Mouse (Mus musculus) limb, embryonic 15.5 days (tissue): ENCODE results near the gene Eef2k. TPM values are rescaled to one million over a fixed set of nuclear protein-coding genes. Genes with fewer than 3 reads are reported as not detected.
A peak's percentile ranks its signal among the peaks of the same experiment; 100 is the strongest.

Source experiments
- ATAC-seq: fragments of 200-750 bp; cut with Nextera tagmentation; 2 replicates; pipeline ENCODE4 v1.8.0; 2017; ENCODE audit warnings: low read depth, moderate TSS enrichment; ENCODE audit not compliant: insufficient number of reproducible peaks, low FRiP score, low TSS enrichment
- H3K27ac ChIP-seq: fragments of 300-500 bp; sonication (generic); 2 replicates; pipeline ENCODE4 v1.5.1; 2015; ENCODE audit warnings: moderate library complexity, mild to moderate bottlenecking, inconsistent platforms
- H3K27me3 ChIP-seq: fragments of 300-500 bp; sonication (generic); 2 replicates; pipeline ENCODE4 v1.6.1; 2015; ENCODE audit warnings: inconsistent platforms
- H3K36me3 ChIP-seq: fragments of 300-500 bp; sonication (generic); 2 replicates; pipeline ENCODE4 v1.6.1; 2015; ENCODE audit warnings: inconsistent platforms
- H3K4me1 ChIP-seq: fragments of 300-500 bp; sonication (generic); 2 replicates; pipeline ENCODE4 v1.6.1; 2015; ENCODE audit warnings: inconsistent platforms
- H3K4me2 ChIP-seq: fragments of 300-500 bp; sonication (generic); 2 replicates; pipeline ENCODE4 v1.6.1; 2015; ENCODE audit warnings: mild to moderate bottlenecking, inconsistent platforms
- H3K4me3 ChIP-seq: fragments of 300-500 bp; sonication (generic); 2 replicates; pipeline ENCODE4 v1.5.1; 2015; ENCODE audit warnings: mild to moderate bottlenecking, inconsistent platforms
- H3K9ac ChIP-seq: fragments of 300-500 bp; sonication (generic); 2 replicates; pipeline ENCODE4 v1.6.1; 2015; ENCODE audit warnings: inconsistent platforms
- H3K9me3 ChIP-seq: fragments of 300-500 bp; sonication (generic); 2 replicates; pipeline ENCODE4 v1.6.1; 2016; ENCODE audit warnings: inconsistent platforms
- WGBS: fragments of 180-500 bp; shearing (Covaris S2); methylation state at CpG from one replicate; pipeline ENCODE4 v1.1.7; 2015; 5-methylcytosine and 5-hydroxymethylcytosine counted together
- polyA plus RNA-seq: library from polyadenylated mRNA; unstranded; fragments of >200 nt; fragmentation: Nextera tagmentation; extraction: Ambion mirVana; gene quantifications from 2 replicates; pipeline ENCODE4 v1.2.1, GENCODE M21; 2015

Eef2k gene
- polyA plus RNA-seq, 1 experiment from 2014 or later = 83.7 TPM

- H3K9ac ChIP-seq = no peak overlapping the region
- H3K27ac ChIP-seq = no peak overlapping the region
- peaks cover 35% of the 10 kb centered on the region for H3K4me1 ChIP-seq
- no peak overlapping the region for H3K4me3 ChIP-seq
- no peak overlapping the region for H3K4me2 ChIP-seq
- 77% methylated on average over 3 of the region's 3 CpGs for WGBS
- H3K27me3 ChIP-seq = no peaks in the 10 kb centered on the region
- no peak for ATAC-seq
- H3K36me3 ChIP-seq = peaks cover 13% of the 10 kb centered on the region
- no peaks in the 10 kb centered on the region for H3K9me3 ChIP-seq
These were observed 6.3 kb downstream of the Eef2k start for GRCm38 (mm10) chr7:120848831-120849512.

DNA sequence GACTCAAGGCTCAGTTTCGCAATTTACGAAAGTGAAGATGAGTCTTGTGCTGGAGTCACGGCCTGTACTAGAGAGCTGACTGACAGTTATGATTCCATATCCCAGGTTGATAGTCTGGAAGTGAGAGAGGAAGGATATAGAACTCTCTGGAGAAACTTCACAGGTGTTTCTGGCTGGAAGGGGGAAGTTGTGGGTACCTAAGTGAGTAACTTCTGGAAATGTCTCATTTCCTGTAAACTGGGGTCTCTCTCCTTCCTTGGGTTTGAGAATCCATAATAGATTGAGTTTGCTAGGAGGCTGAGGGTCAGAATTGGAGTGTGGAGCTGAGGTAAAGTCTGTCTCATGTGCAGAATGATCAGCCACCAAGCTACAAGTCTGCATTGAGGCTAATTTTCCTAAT, 7.5 kb downstream of the Eef2k start:
- no peak overlapping the region for H3K27ac ChIP-seq
- H3K36me3 ChIP-seq = peaks cover 13% of the 10 kb centered on the region
- H3K9me3 ChIP-seq = no peaks in the 10 kb centered on the region
- H3K4me2 ChIP-seq = no peak overlapping the region
- 83% methylated on average over 3 of the region's 3 CpGs for WGBS
- H3K9ac ChIP-seq = no peak overlapping the region
- H3K27me3 ChIP-seq = no peaks in the 10 kb centered on the region
- no peak for ATAC-seq
- H3K4me3 ChIP-seq = no peak overlapping the region
- H3K4me1 ChIP-seq = peaks cover 23% of the 10 kb centered on the region

DNA sequence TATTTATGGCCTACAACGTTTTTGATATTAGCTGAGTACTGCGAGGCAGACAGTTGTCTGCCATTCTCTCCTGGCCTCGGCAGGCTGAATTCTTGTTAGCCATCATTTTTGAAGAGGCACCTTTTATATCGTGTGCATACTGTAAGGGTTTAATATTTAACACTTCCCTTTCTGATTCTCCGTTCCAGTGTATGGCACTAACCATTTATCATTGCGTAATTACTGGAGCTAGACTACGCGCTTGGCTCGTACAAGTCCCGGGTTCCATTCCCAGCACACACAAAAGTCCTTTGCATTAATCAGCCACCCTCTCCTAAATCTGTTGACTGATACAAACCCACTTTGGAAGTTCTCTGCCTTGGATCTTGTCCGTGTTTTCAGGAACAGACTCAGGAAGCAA, 17.2 kb downstream of the Eef2k start:
- Histone ChIP-seq H3K4me2 (no peak overlapping the region), H3K9me3 (no peaks in the 10 kb centered on the region), H3K27ac (no peak overlapping the region), H3K9ac (no peak overlapping the region), H3K4me3 (no peak overlapping the region), H3K36me3 (peaks cover 17% of the 10 kb centered on the region), H3K4me1 (peaks cover 39% of the 10 kb centered on the region), H3K27me3 (no peaks in the 10 kb centered on the region)
- ATAC-seq = no peak
- WGBS = 81% methylated on average over 11 of the region's 11 CpGs

DNA sequence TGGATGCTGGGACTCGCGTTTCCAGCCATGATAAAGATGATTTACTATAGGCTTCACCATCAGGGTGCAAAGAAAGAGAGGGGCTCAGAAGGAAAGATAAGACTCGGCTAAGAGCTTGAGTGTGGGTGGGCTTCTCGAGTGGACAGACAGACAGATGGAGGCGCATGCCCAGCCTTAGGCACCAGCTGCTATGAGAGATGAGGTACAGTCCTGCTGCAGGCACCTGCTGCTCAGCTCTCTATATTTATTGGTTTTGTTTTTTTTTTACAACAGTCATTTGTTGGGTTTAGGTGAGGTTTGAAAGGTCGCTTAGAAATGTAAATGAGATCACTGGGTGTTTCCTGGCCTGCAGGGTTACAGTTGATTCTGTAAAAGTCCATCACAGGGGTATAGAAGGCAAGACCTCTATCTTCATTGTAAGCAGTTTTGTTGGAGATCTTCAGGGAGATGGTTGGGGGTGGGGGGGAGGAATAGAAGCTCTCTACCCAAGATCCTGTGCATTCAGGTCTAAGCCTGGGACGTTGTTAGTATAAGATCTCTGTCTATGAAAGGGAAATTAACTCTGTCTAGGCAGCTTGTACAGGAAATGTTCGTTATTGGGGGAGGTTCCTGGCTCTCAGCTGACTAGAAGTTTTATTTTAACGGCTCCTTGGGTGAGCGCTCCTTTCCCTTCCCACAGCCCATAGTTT, 18.3 kb downstream of the Eef2k start:
- H3K27ac ChIP-seq = no peak overlapping the region
- peaks cover 50% of the 10 kb centered on the region for H3K4me1 ChIP-seq
- no peak for ATAC-seq
- no peak overlapping the region for H3K9ac ChIP-seq
- H3K27me3 ChIP-seq = no peaks in the 10 kb centered on the region
- H3K9me3 ChIP-seq = no peaks in the 10 kb centered on the region
- peaks cover 17% of the 10 kb centered on the region for H3K36me3 ChIP-seq
- 36% methylated on average over 10 of the region's 10 CpGs for WGBS
- H3K4me3 ChIP-seq = no peak overlapping the region
- no peak overlapping the region for H3K4me2 ChIP-seq

DNA sequence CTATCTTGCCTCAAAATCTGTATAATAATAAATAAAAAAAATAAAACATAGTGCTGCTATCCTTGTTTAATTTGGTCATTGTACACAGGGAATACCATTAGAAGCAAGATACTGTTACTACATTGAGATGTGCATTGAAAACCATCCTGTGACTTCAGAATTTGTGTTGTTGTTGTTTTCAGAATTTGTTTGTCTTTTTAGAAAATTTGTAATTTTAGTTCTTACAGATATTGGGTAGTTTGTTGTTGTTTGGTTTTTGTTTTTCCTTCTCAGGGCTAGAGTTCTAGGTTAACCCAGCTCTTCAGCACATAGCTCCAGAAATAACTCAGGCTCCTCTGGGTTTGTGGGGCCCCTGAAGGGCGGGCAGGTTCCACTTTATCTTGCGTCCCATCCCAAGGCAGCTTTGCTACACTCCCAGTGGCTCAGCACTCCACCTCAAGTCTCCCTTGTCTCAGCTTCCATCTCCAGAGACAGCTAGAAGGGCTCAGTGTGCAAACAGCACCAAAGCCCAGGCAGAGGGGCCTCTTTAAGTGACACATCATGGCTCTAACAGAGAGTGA, 18.9 kb downstream of the Eef2k start:
- no peak for ATAC-seq
- Histone ChIP-seq H3K36me3 (peaks cover 17% of the 10 kb centered on the region), H3K4me3 (no peak overlapping the region), H3K4me2 (no peak overlapping the region), H3K9me3 (no peaks in the 10 kb centered on the region), H3K27me3 (no peaks in the 10 kb centered on the region), H3K4me1 (peaks cover 55% of the 10 kb centered on the region), H3K9ac (no peak overlapping the region), H3K27ac (0 out of 2 replicates have a peak overlapping the region, but pooled peaks have one; percentile 55)
- WGBS = 34% methylated on average over 2 of the region's 2 CpGs

- ATAC-seq = no peak
- Histone ChIP-seq H3K4me2 (no peak overlapping the region), H3K4me1 (peaks cover 61% of the 10 kb centered on the region), H3K4me3 (no peak overlapping the region), H3K27me3 (no peaks in the 10 kb centered on the region), H3K9me3 (no peaks in the 10 kb centered on the region), H3K27ac (peak overlapping the region; percentile 55; the same call in 1 of the 2 replicates), H3K36me3 (peaks cover 17% of the 10 kb centered on the region), H3K9ac (no peak overlapping the region)
- WGBS = 25% methylated on average over 3 of the region's 3 CpGs
These were observed 19.6 kb downstream of the Eef2k start for GRCm38 (mm10) chr7:120862196-120862595.

DNA sequence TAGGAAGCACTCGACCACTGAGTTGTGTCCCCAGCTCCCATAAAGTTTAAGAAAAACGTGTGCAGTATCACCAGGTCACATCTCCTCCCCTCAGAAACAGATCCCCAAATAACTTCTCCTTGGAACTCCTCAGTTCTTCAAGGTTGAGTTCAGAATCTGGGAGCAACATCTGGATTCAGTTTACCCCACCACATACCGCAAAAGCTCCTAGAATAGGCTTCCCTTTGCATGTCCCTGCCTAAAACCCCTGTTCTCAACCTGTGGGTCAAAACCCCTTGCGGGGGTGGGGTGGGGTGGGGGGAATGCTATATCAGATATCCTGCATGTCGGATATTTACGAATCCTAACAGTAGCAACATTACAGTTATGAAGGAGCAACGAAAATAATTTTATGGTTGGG, 20.0 kb downstream of the Eef2k start:
- Histone ChIP-seq H3K4me3 (no peak overlapping the region), H3K36me3 (peaks cover 17% of the 10 kb centered on the region), H3K4me1 (peaks cover 61% of the 10 kb centered on the region), H3K27me3 (no peaks in the 10 kb centered on the region), H3K4me2 (no peak overlapping the region), H3K27ac (peak overlapping the region; percentile 55), H3K9ac (no peak overlapping the region), H3K9me3 (no peaks in the 10 kb centered on the region)
- 21% methylated on average over 7 of the region's 7 CpGs for WGBS
- no peak for ATAC-seq

DNA sequence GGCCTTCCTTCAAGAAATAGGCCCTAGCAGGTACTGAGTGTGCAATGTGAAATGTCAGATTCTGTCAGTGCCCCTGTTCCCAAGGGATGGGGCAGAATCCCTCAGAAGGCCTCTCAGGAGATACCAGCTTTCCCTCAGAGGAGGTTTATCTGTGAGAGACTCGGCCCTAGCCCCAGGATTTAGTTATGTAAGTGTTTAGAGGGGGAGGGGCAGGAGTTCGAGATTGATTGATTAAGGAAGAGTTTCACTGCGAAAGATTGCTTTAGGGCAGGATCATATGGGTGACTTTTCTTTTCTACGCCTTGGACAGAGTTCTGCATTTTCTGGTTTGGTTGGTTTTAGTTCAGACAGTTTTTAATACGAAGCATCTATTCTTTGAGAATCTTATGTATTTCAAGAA, 20.8 kb downstream of the Eef2k start:
- Histone ChIP-seq H3K4me3 (no peak overlapping the region), H3K27me3 (no peaks in the 10 kb centered on the region), H3K4me1 (peaks cover 61% of the 10 kb centered on the region), H3K36me3 (peaks cover 13% of the 10 kb centered on the region), H3K9ac (no peak overlapping the region), H3K4me2 (no peak overlapping the region), H3K27ac (peak overlapping the region; percentile 55), H3K9me3 (no peaks in the 10 kb centered on the region)
- 37% methylated on average over 5 of the region's 5 CpGs for WGBS
- ATAC-seq = no peak

- no peak overlapping the region for H3K4me3 ChIP-seq
- H3K9ac ChIP-seq = no peak overlapping the region
- H3K9me3 ChIP-seq = no peaks in the 10 kb centered on the region
- no peaks in the 10 kb centered on the region; the same call in 1 of the 2 replicates for H3K36me3 ChIP-seq
- H3K27ac ChIP-seq = peak overlapping the region; percentile 54; the same call in 1 of the 2 replicates
- H3K4me1 ChIP-seq = peaks cover 74% of the 10 kb centered on the region
- H3K27me3 ChIP-seq = no peaks in the 10 kb centered on the region
- WGBS = 8% methylated on average over 7 of the region's 7 CpGs
- H3K4me2 ChIP-seq = no peak overlapping the region
- ATAC-seq = peak; percentile 58; the same call in 1 of the 2 replicates
These were observed 22.5 kb downstream of the Eef2k start for GRCm38 (mm10) chr7:120865100-120865499.

- Histone ChIP-seq H3K27me3 (no peaks in the 10 kb centered on the region), H3K4me2 (no peak overlapping the region), H3K36me3 (no peaks in the 10 kb centered on the region), H3K27ac (peak overlapping the region; percentile 74), H3K9me3 (no peaks in the 10 kb centered on the region), H3K4me1 (peaks cover 74% of the 10 kb centered on the region), H3K9ac (no peak overlapping the region), H3K4me3 (no peak overlapping the region)
- WGBS = 50% methylated on average over 4 of the region's 4 CpGs
- no peak for ATAC-seq
These were observed 23.2 kb downstream of the Eef2k start for GRCm38 (mm10) chr7:120865832-120866231.

DNA sequence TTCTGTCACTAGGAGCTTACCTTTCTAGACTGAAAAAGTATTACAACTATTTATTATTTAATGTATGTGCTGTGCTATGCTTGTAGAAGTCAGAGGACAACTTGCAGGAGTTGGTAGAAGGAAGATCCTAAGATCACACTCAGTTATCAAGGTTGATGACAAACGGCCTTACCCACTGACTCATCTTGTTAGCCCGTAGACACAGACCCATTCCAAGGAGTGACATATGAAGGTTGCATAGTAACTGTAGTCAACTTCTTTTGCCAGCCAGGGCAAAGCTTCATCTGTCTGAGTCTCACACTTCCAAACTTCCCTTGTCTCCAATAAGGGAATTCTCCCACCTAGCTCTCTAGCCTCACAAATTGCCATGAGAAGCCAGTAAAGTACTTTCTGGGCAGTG, 24.1 kb downstream of the Eef2k start:
- Histone ChIP-seq H3K36me3 (no peaks in the 10 kb centered on the region), H3K27ac (peak overlapping the region; percentile 74; the same call in 1 of the 2 replicates), H3K9ac (no peak overlapping the region), H3K27me3 (no peaks in the 10 kb centered on the region), H3K4me3 (no peak overlapping the region), H3K9me3 (no peaks in the 10 kb centered on the region), H3K4me1 (peaks cover 69% of the 10 kb centered on the region), H3K4me2 (no peak overlapping the region)
- WGBS = 72% methylated on average over 2 of the region's 2 CpGs
- ATAC-seq = no peak

- Histone ChIP-seq H3K4me3 (no peak overlapping the region), H3K36me3 (no peaks in the 10 kb centered on the region), H3K4me1 (peaks cover 58% of the 10 kb centered on the region), H3K27ac (no peak overlapping the region), H3K9me3 (no peaks in the 10 kb centered on the region), H3K27me3 (no peaks in the 10 kb centered on the region), H3K9ac (no peak overlapping the region), H3K4me2 (no peak overlapping the region)
- WGBS = 76% methylated on average over 1 of the region's 1 CpGs
- no peak for ATAC-seq
These were observed 25.1 kb downstream of the Eef2k start for GRCm38 (mm10) chr7:120867720-120868119.
